Mouse (Mus musculus): ENCODE measurements around the gene Tmem97. TPM values are rescaled to one million over a fixed set of nuclear protein-coding genes. Genes with fewer than 3 reads are reported as not detected.

Gene Tmem97
- polyA plus RNA-seq, 1 experiment from 2014 or later, result 59.1 TPM

DNA sequence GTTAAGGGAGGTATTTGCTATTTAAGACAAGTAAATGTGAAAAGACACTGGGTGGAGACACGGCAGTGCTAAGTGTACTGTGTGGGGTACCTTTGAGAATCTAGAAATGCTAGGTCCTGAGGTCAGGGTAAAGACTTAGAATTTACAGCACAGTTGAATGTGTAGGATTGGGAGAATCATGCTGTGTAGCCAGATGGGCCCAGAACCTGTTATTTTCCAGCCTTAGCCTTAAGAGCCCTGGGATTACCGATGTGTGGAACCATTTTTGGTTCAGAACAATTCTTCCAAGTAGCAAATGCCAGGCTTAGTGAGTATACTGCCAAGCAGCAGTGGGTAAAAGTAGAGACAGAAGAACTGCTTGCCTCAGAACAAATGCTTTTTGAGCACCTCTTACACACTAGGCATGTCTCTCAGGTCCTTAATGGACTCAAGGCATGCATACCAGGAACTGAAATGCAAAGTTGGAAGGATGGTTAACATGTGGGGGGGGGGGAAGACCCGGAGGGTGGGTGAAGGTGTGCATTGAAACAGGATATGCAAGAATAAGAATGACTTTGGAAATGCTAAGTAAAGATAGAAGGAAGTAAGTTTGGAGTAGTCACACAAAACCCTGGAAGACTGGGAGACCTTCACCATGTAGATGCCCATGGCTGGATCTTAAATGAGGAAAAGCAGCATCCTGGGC, 37.3 kb downstream of the Tmem97 start:
- DNase-seq (ENCODE audit: low spot score), result no peak

GRCm38 (mm10) chr11:78512025-78512957, 38.3 kb downstream of the Tmem97 start, which contains the start of the genes Tmem199 and Poldip2:
Gene Tmem199 (minus strand): TSS chr11:78512172.
Gene Poldip2 (plus strand): TSS chr11:78512193.
- DNase-seq (ENCODE audit: low spot score), result peak; percentile 94

- peak; percentile 27 for DNase-seq (ENCODE audit: low spot score)
Measured at GRCm38 (mm10) chr11:78509148-78509547, 41.4 kb downstream of the Tmem97 start.

DNA sequence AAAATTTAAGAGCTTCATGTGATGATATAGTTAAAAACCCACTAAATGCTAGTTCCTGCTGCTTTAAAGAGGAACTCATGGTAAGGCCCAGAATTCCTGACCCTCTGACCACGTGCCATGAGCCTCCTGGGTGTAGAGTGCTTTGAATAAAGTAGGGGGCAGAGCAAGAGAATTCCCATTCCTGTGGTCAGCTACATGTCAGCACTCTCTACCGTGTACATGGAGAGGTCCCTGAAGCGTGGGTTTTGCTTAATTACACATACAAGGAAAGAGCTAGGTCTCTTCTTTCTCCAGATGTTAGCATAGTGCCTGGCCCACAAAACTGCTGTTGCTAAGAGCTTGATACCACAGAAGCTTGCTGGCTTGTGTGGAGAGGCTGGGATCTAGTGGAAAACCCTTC, 45.1 kb downstream of the Tmem97 start:
- no peak for DNase-seq (ENCODE audit: low spot score)

DNA sequence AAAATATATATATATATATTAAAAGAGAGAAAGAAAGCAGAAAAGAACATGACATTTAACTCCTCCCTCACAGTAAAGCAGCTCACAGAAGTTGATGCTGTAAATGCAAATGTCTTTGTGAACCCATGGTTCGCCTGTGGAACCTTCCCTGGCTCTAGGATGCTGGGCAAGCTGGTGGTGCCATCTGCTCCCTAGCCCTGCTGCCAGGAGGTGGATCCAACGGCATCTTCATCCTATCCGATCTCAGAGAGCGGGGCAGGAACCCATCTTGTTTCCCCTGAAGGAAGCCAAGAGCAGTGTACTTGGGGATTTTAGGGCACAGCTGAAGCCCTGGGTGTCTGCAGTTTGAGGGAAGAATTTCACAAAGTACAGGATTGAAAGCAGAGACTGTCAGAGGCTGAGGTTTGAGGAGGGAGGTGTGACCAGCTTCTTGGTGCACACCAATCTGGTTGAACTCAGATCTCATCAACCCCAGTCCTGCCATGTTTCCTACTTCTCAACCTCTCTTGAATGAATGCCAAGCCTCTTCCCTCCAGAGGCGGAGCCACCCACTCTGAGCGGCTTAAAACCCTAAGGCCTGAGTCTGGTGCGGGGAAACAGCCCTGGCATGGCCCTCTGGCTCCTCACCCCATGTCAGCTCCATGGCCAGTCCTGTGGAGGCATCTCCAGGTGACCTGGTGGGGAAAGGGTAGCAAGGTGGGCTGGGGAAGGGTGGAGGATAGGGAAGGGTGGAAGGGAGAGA, 47.5 kb downstream of the Tmem97 start, which contains the start of gene Sebox:
Sebox (plus strand) TSS at position 539 of the 742 bp plus-strand sequence.
- DNase-seq (ENCODE audit: low spot score), result no peak

DNA sequence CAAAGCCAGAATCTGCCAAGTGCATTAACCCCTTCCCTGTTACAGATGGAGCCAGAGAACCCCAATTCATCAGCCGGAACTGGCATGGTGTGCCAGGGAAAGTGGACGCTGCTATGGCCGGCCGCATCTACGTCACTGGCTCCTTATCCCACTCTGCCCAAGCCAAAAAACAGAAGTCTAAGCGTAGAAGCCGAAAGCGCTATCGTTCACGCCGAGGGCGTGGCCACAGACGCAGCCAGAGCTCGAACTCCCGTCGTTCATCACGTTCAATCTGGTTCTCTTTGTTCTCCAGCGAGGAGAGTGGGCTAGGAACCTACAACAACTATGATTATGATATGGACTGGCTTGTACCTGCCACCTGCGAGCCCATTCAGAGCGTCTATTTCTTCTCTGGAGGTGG, 49.0 kb downstream of the Tmem97 start:
- DNase-seq (ENCODE audit: low spot score), result no peak

DNA sequence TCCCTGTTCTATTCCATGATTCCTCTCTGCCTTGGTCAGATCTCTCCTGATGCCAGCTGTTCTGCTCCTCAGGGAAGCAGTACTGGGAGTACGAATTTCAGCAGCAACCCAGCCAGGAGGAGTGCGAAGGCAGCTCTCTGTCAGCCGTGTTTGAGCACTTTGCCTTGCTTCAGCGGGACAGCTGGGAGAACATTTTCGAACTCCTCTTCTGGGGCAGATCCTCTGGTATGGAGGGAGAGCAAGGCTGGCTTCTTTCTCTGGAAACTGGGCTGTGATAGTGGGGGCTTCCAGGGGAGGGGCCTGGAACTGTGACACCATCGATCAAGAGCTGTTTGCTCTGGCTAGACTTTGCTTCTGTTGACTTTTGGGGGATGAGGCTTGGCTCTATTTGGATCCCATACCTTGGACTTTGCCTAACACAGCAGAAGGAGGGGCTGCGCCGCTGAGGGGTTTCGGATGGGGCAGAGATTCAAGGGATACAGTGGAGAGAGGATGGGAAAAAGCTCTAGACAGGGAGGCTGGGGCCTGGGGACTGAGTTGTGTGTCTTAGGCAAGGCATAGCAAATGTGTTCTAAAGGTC, 49.9 kb downstream of the Tmem97 start:
- no peak for DNase-seq (ENCODE audit: low spot score)

GRCm38 (mm10) chr11:78499543-78499942, 51.0 kb downstream of the Tmem97 start:
- no peak for DNase-seq (ENCODE audit: low spot score)

DNA sequence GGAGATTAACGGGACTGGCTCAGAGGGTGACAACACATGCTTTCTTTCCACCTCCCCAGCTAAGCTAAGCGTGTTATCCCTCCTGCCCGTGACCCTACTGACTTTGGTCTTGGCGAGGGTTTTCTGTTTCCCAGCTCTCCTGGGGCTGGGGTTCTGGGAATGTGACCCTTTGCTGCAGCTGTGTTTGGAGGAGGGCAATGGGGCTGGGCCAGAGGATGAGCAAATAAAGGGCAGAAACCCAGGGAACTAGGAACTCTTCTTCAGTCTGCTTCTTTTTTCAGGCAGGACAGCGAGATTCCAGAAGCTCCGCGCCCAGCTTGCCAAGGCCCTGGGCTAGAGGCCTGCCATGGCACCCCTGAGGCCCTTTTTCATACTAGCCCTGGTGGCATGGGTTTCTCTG, 51.6 kb downstream of the Tmem97 start, which contains the start of gene Vtn:
Vtn (plus strand) TSS at position 88 of the 400 bp plus-strand sequence.
- DNase-seq (ENCODE audit: low spot score), result no peak

DNA sequence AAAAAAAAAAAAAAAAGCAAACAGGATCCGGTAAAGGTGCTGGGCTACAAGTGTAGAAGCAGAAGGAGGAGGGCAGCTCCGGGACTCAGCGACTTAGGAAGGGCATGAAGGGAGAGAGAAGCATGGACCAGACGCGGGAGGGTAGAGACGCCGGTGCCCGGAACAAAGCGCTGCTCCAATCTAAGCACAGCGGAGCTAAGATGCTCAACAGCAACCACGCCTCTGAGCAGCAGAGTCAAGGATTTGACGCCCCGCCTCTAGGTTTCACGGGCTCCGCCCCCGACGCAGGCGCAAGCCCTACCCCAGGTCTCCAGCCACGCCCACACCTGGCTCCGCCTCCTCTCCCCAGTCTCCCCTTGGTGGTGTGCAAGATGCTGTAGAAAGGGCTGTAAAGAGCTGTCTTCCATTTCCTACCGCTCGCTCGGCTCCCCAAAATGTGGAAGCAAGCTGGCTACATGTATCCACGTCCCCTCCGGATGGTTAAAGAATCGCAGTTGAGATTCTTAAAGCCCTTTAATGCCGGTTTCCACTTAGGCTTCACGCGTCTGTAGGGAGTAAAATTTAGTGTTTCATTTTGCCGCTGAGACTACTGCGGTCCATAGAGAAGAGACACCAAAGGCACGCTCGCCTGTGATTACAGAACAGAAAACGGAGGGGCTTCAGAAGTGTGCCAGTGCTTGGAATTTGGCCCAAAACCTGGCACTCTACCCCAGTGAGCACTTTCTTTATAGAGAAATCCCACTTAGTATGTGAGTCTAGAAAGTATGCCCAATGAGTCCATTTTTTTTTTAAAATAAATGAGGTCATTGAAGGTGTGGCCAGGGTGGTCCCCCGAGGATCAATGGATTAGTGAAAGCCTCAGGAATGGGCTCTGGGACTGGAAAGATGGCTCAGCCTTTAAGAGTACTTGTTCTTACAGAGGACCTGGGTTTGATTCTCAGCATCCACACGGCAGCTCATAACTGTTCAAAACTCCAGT, 52.7 kb downstream of the Tmem97 start, which contains the start of gene Sarm1:
Sarm1 (minus strand) TSS at position 211 of the 979 bp plus-strand sequence.
- DNase-seq (ENCODE audit: low spot score), result peak; percentile 97

- DNase-seq (ENCODE audit: low spot score), result peak; percentile 20
Measured at GRCm38 (mm10) chr11:78497071-78497541, 53.5 kb downstream of the Tmem97 start.

GRCm38 (mm10) chr11:78495904-78496303, 54.7 kb downstream of the Tmem97 start:
- DNase-seq (ENCODE audit: low spot score), result peak; percentile 44

Other genes with a start within 250 kb of the Tmem97 start
- 28.0 and 31.5 TPM in 2 replicates for gene Spag5, start 249.2 kb downstream of the Tmem97 start, polyA plus RNA-seq (2015; fragmentation: Nextera tagmentation; extraction: Ambion mirVana)
- 2.3 TPM in 2 replicates for gene Aldoc, start 227.8 kb downstream of the Tmem97 start, polyA plus RNA-seq (2015; fragmentation: Nextera tagmentation; extraction: Ambion mirVana)
- gene Pigs, start 222.4 kb downstream of the Tmem97 start, polyA plus RNA-seq (2015; fragmentation: Nextera tagmentation; extraction: Ambion mirVana), result 43.9 and 47.9 TPM in 2 replicates
- 36.8 and 39.5 TPM in 2 replicates for gene Unc119, start 207.3 kb downstream of the Tmem97 start, polyA plus RNA-seq (2015; fragmentation: Nextera tagmentation; extraction: Ambion mirVana)
- 22.4 and 33.0 TPM in 2 replicates for gene Foxn1, start 164.2 kb downstream of the Tmem97 start, polyA plus RNA-seq (2015; fragmentation: Nextera tagmentation; extraction: Ambion mirVana)
- gene Slc13a2, start 128.6 kb downstream of the Tmem97 start, polyA plus RNA-seq (2015; fragmentation: Nextera tagmentation; extraction: Ambion mirVana), result 0.43 and 0.76 TPM in 2 replicates
- 6.8 and 8.3 TPM in 2 replicates for gene Slc46a1, start 85.1 kb downstream of the Tmem97 start, polyA plus RNA-seq (2015; fragmentation: Nextera tagmentation; extraction: Ambion mirVana)
- gene Sarm1, start 53.0 kb downstream of the Tmem97 start, polyA plus RNA-seq (2015; fragmentation: Nextera tagmentation; extraction: Ambion mirVana), result 0.17 and 0.31 TPM in 2 replicates
- 5.2 and 5.8 TPM in 2 replicates for gene Vtn, start 51.7 kb downstream of the Tmem97 start, polyA plus RNA-seq (2015; fragmentation: Nextera tagmentation; extraction: Ambion mirVana)
- gene Sebox, start 47.3 kb downstream of the Tmem97 start, polyA plus RNA-seq (2015; fragmentation: Nextera tagmentation; extraction: Ambion mirVana), result 0.17 TPM in 1 of 2 replicates, not detected in the other
- gene Tmem199, start 38.6 kb downstream of the Tmem97 start, polyA plus RNA-seq (2015; fragmentation: Nextera tagmentation; extraction: Ambion mirVana), result 53.6 and 54.2 TPM in 2 replicates
- gene Poldip2, start 38.6 kb downstream of the Tmem97 start, polyA plus RNA-seq (2015; fragmentation: Nextera tagmentation; extraction: Ambion mirVana), result 90.1 and 95.8 TPM in 2 replicates
- gene Tnfaip1, start 14.4 kb downstream of the Tmem97 start, polyA plus RNA-seq (2015; fragmentation: Nextera tagmentation; extraction: Ambion mirVana), result 17.9 and 18.3 TPM in 2 replicates
- 151 and 161 TPM in 2 replicates for gene Ift20, start 14.4 kb downstream of the Tmem97 start, polyA plus RNA-seq (2015; fragmentation: Nextera tagmentation; extraction: Ambion mirVana)
- 21.3 and 23.3 TPM in 2 replicates for gene Nlk, start 146.6 kb upstream of the Tmem97 start, polyA plus RNA-seq (2015; fragmentation: Nextera tagmentation; extraction: Ambion mirVana)
- gene Ccnq, start 201.0 kb upstream of the Tmem97 start, polyA plus RNA-seq (2015; fragmentation: Nextera tagmentation; extraction: Ambion mirVana), result 48.5 and 50.8 TPM in 2 replicates

All from thymus, postnatal 0 days (tissue).